Mouse (Mus musculus) urinary bladder, postnatal 4 days (tissue): ENCODE results near the gene Dmrtc1a.
"Not testable (repeated sequence)": the region's sequence is repeated elsewhere in the genome, so short reads cannot be mapped to it uniquely, and the experiment has no call there.

ENCODE experiments used
- DNase-seq, 2 experiments: peaks; one replicate each; pipeline ENCODE4 v3.0.0; 2021 to 2022; ENCODE audit warnings: low spot score in 2 of 2

Gene Dmrtc1a

GRCm38 (mm10) chrX:102908587-102908986 is at the start of gene Dmrtc1a, which contains the start of gene 1700011M02Rik:
Gene Dmrtc1a (minus strand): TSS chrX:102908687.
Gene 1700011M02Rik (plus strand): TSS chrX:102908905.
- not testable (repeated sequence) for DNase-seq

DNA sequence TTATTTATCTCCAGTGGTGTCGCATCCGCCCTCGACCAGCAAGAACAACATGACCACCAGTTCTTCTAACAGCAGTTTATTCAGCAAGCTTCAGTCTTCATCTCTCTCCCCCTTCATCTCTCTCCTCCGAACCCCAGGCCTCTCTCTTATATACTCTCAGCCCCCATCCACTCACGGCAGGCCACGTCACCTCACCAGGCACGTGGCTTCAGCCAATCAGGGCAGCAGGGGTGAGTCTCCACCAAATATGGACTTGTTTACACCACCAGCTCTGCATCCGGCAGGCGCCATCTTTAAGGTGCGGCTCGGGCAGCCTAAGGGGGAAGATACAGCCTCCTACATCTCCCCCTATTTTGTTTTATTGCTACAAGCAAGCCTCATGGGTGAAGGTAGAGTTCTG is 41.6 kb upstream of the Dmrtc1a start:
- DNase-seq, result not testable (repeated sequence)

DNA sequence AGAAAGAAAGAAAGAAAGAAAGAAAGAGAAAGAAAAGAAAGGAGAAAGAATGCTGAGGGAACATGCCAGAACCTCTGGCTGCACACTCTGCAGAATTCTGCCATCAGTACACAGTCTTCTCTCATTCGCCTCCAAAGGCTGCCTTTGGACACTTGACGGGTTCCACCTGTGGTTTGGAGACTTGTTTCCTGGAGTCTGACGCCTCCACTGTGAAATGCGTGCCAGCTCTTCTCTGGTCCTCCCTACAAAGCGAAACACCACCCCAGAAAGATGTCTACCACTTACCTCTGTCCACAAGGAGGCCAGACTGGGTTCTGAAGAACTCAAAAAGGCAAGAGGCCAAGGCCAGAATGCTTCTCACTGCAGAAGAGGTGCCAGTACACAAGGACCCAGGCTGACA is 28.3 kb upstream of the Dmrtc1a start:
- no peak for DNase-seq

GRCm38 (mm10) chrX:102934395-102934764 is 25.9 kb upstream of the Dmrtc1a start:
- no peak for DNase-seq

DNA sequence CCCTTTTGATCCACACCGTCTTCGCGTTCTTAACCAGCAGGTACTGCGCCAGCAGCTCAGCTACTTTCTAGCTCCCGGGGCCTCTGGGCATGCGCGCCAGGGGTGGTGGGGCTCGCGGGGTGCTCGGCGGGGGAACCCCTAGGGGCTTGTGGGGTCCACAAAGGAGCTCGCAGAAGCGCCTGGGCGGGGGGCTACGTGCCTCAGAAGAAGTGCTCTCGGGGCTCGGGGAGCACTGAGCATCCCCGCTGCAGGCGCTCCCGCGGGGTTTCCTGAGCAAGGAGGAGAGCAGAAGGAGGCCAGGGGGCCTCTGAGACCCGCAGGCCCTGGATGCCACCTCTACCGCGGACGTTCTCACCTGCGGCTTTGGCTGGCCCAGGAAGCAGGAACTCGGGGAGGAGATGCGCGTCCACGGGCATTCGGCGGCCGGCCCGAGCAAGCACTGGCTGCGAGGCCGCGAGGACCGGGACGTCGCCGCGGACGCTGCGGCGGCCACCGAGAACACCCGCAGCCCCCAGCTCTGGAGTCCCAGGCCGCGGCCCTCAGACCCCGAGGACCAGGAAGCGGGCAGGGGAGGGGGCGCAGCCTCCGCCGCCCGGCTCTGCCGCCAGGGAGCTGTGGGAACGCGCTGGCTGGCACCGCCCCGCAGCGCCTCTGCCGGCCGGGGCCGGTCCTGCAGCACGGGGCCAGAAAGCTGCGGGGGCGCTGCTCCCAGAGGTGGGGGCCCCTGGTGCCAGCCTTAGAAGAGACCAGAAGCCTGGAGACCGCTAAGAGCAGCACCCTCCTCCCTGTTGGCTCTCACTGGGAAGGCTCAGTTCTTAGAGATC is 25.3 kb upstream of the Dmrtc1a start:
- peak in 1 of 2 experiments; percentile 28 for DNase-seq

DNA sequence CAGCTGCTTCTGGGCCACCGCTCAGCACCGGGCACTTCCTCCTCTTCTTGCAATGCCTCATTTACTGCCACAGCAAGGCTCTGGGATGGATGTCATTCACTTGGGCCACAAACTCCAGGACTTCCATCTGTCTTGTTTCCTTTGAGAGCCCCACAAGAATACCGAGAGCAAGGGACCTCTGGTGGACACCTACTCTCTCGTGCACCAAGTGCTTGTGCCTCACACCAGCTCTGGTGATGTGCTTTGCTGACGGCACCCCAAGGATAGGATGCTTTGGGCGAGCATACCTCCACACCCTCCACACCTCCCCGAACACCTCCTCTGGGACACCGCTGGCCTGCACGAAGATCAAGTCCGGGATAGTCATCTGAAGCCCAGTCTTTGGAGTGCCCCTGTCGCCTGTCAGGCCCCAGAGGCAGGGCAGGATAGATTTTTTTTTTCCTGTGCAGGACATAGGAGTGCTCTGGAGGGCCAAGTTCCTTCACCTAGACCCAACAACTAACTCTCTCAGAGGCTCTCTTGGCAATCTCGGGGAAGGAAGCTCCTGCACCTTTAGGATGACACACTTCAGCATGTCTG is 24.6 kb upstream of the Dmrtc1a start:
- no peak for DNase-seq

GRCm38 (mm10) chrX:102928072-102928471 is 19.6 kb upstream of the Dmrtc1a start, which contains the start of gene 1700018G05Rik:
Gene 1700018G05Rik (plus strand): TSS chrX:102928372.
- DNase-seq, result not testable (repeated sequence)

GRCm38 (mm10) chrX:102926707-102927106 is 18.2 kb upstream of the Dmrtc1a start:
- not testable (repeated sequence) for DNase-seq

DNA sequence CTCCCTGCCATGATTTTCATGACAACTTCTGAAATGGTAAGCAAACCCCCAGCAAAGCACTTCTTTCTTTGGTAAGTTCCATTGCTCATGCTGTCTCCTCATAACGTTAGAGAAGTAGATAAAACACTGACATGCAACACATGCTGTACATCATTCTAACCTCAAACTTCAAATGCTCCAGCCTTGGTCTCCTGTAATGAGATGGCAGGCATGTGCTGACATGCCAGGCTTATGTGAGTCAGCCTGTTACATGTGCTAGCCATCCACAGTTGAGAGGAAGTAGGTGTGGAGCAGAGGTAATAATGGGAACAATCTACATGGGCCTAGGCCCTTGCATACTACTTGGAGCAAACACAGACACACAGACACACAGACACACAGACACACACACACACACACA is 6.3 kb upstream of the Dmrtc1a start:
- not testable (repeated sequence) for DNase-seq

DNA sequence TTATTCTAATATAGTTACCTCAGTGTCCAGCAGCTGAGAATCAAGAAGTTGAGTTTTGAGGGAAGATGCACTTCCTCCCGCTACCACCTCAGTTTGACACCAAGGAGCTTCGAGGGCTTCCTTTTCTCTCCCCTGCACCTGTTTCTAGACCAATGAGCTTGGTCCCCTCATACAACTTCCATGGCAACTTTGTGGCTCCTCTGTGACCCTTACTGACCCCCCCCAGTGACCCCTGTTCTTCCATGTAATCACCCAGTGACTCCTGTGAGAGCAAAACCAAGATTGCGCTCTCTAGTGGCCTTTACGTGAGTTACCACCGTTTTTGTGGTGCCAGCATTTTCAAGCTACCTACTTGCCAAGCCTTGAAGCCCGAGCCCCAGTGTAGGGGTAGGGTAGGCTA is 40.6 kb downstream of the Dmrtc1a start, which contains the start of gene 1700031F05Rik:
Gene 1700031F05Rik, minus strand, starts transcription at position 101 of the 400 bp plus-strand sequence.
- no peak for DNase-seq

- DNase-seq, result not testable (repeated sequence)
Observed at GRCm38 (mm10) chrX:102854516-102854915, 54.0 kb downstream of the Dmrtc1a start, which contains the start of gene Dmrtc1c2. Gene Dmrtc1c2 (minus strand): TSS chrX:102854616.
